Mouse (Mus musculus): Measurements from ENCODE around the gene Sh3glb1. TPM values are rescaled to one million over a fixed set of nuclear protein-coding genes. Genes with fewer than 3 reads are reported as not detected.
"Not testable (repeated sequence)": the region's sequence is repeated elsewhere in the genome, so short reads cannot be mapped to it uniquely, and the experiment has no call there.

Sh3glb1 gene
- polyA plus RNA-seq (2014; fragmentation: Nextera tagmentation; extraction: Ambion mirVana) = 91.4 and 92.2 TPM in 2 replicates

DNA sequence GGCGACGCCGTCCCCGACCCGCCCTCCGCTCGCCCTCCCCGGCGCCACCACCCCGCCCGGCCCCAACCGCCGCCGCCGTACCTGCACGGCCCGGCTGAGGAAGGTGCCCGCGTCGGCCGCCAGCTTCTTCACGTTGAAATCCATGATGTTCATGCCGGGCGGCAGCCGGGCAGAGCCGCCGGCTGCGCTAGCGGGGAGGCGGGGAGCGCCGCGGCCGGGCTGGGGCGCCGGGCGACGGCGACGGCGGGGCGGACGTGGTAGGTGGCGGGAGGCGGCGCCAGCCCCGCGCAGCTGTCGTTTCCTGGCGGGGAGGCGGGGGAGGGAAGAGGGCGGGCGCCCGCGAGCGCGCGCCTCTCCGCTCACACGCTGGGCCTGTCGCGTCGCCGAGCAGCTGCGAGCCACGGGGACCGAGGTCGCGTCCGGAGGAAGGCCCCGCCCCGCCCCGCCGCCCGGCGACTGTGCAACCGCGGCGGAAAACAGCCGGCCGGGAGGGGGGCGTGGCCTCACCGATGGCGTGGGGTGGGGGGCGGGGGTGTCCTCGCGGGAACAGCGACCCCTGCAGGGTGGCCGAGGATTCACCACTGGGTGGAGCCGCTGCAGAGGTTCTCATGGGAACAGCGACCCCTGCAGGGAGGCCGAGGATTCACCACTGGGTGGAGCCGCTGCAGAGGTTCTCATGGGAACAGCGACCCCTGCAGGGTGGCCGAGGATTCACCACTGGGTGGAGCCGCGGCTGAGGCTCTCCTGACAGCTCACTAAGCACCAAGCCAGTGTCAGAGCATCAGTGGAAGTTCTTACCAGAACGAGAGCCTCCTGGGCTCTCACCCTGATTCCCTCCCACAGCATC is at the start of gene Sh3glb1:
Sh3glb1 (minus strand) TSS at position 435 of the 847 bp plus-strand sequence.
- Histone ChIP-seq H3K9ac (ENCODE audit: low read length) (peak within 1 kb of the TSS; percentile 92), H3K4me2 (peak within 1 kb of the TSS; percentile 83), H3K4me3 (ENCODE audit: low read depth, low read length) (peak within 1 kb of the TSS; percentile 88), H3K9me3 (ENCODE audit: control insufficient read depth, low read length) (no peaks in the 10 kb centered on the region), H3K27ac (ENCODE audit: low read depth, low read length) (peak within 1 kb of the TSS; percentile 98), H3K27me3 (ENCODE audit: control insufficient read depth, insufficient read depth, low read length) (no peaks in the 10 kb centered on the region), H3K4me1 (ENCODE audit: control insufficient read depth, insufficient read depth, low read length) (peaks cover 15% of the 10 kb centered on the region), H3K36me3 (ENCODE audit: control insufficient read depth, insufficient read depth, low read length) (no peaks in the 10 kb centered on the region)
- ATAC-seq (ENCODE audit: low FRiP score) = peak; percentile 95
- WGBS = under 1% methylated on average over 48 of the region's 98 CpGs
- DNase-seq (ENCODE audit: low spot score, missing footprints) = peak; percentile 98

GRCm38 (mm10) chr3:144765161-144765560 is 45.0 kb upstream of the Sh3glb1 start:
- Histone ChIP-seq H3K27ac (ENCODE audit: low read depth, low read length) (no peak overlapping the region), H3K4me3 (ENCODE audit: low read depth, low read length) (no peak overlapping the region), H3K9me3 (ENCODE audit: control insufficient read depth, low read length) (no peaks in the 10 kb centered on the region), H3K9ac (ENCODE audit: low read length) (no peak overlapping the region), H3K4me2 (no peak overlapping the region), H3K27me3 (ENCODE audit: control insufficient read depth, insufficient read depth, low read length) (no peaks in the 10 kb centered on the region), H3K36me3 (ENCODE audit: control insufficient read depth, insufficient read depth, low read length) (no peaks in the 10 kb centered on the region), H3K4me1 (ENCODE audit: control insufficient read depth, insufficient read depth, low read length) (no peaks in the 10 kb centered on the region)
- WGBS = 92% methylated on average over 4 of the region's 4 CpGs
- no peak for DNase-seq (ENCODE audit: low spot score, missing footprints)
- no peak for ATAC-seq (ENCODE audit: low FRiP score)

GRCm38 (mm10) chr3:144761454-144761853 is 41.3 kb upstream of the Sh3glb1 start:
- no peaks in the 10 kb centered on the region for H3K27me3 ChIP-seq (ENCODE audit: control insufficient read depth, insufficient read depth, low read length)
- 87% methylated on average over 6 of the region's 6 CpGs for WGBS
- H3K9me3 ChIP-seq (ENCODE audit: control insufficient read depth, low read length) = no peaks in the 10 kb centered on the region
- no peak overlapping the region for H3K9ac ChIP-seq (ENCODE audit: low read length)
- H3K36me3 ChIP-seq (ENCODE audit: control insufficient read depth, insufficient read depth, low read length) = no peaks in the 10 kb centered on the region
- H3K4me1 ChIP-seq (ENCODE audit: control insufficient read depth, insufficient read depth, low read length) = no peaks in the 10 kb centered on the region
- H3K27ac ChIP-seq (ENCODE audit: low read depth, low read length) = no peak overlapping the region
- DNase-seq (ENCODE audit: low spot score, missing footprints) (no peak), ATAC-seq (ENCODE audit: low FRiP score) (no peak)
- no peak overlapping the region for H3K4me2 ChIP-seq
- no peak overlapping the region for H3K4me3 ChIP-seq (ENCODE audit: low read depth, low read length)

GRCm38 (mm10) chr3:144760592-144761309 is 40.6 kb upstream of the Sh3glb1 start, which contains the start of gene Clca3a1:
Gene Clca3a1 (minus strand): TSS chr3:144760977.
- no peaks in the 10 kb centered on the region for H3K36me3 ChIP-seq (ENCODE audit: control insufficient read depth, insufficient read depth, low read length)
- DNase-seq (ENCODE audit: low spot score, missing footprints) (no peak), ATAC-seq (ENCODE audit: low FRiP score) (no peak)
- no peak within 1 kb of the TSS for H3K4me2 ChIP-seq
- no peak within 1 kb of the TSS for H3K9ac ChIP-seq (ENCODE audit: low read length)
- no peak within 1 kb of the TSS for H3K4me3 ChIP-seq (ENCODE audit: low read depth, low read length)
- no peaks in the 10 kb centered on the region for H3K4me1 ChIP-seq (ENCODE audit: control insufficient read depth, insufficient read depth, low read length)
- no peaks in the 10 kb centered on the region for H3K27me3 ChIP-seq (ENCODE audit: control insufficient read depth, insufficient read depth, low read length)
- WGBS = 84% methylated on average over 9 of the region's 11 CpGs
- H3K27ac ChIP-seq (ENCODE audit: low read depth, low read length) = no peak within 1 kb of the TSS
- no peaks in the 10 kb centered on the region for H3K9me3 ChIP-seq (ENCODE audit: control insufficient read depth, low read length)

DNA sequence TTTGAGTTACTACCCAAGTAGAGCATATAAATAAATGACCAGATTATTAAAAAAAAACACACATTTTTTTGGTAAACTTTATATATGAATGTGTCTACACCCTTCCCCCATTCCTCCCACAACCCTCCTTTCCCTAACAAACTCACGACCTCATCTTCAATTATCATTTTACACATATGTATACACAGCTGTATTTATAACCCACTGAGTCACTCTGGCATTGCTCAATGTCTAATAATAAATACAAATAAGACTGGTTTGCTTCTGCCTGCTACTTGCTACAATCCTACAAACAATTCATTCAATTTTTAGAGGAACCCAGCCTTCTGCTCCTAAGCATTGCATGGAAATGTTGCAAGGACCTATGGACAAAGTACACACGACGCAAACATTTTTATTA is 39.6 kb upstream of the Sh3glb1 start:
- Histone ChIP-seq H3K36me3 (ENCODE audit: control insufficient read depth, insufficient read depth, low read length) (no peaks in the 10 kb centered on the region), H3K27ac (ENCODE audit: low read depth, low read length) (no peak overlapping the region), H3K4me2 (no peak overlapping the region), H3K9ac (ENCODE audit: low read length) (no peak overlapping the region), H3K4me3 (ENCODE audit: low read depth, low read length) (no peak overlapping the region), H3K9me3 (ENCODE audit: control insufficient read depth, low read length) (no peaks in the 10 kb centered on the region), H3K4me1 (ENCODE audit: control insufficient read depth, insufficient read depth, low read length) (no peaks in the 10 kb centered on the region), H3K27me3 (ENCODE audit: control insufficient read depth, insufficient read depth, low read length) (no peaks in the 10 kb centered on the region)
- no peak for DNase-seq (ENCODE audit: low spot score, missing footprints)
- WGBS = 87% methylated on average over 3 of the region's 3 CpGs
- ATAC-seq (ENCODE audit: low FRiP score) = no peak

DNA sequence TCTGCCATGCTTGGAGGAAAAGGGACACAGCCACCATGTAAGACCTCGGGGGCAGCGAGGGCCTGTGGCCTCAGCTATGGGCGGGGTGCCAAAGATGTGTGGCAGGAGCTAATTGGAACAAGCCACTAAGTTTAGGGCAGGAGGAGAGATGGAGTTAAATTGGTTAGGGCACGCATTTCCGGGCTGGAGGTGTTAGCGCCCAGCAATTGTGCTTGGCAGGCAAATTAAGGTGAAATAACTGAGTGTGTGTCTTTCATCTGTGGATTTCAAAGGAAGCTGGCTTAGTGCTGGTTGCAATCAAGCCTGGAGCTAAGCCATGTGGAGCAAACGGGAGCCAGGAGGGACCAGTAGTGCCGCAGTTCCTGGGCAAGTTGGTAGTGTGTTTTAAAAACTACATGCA is 36.0 kb upstream of the Sh3glb1 start:
- H3K36me3 ChIP-seq (ENCODE audit: control insufficient read depth, insufficient read depth, low read length); ATAC-seq (ENCODE audit: low FRiP score); H3K4me2 ChIP-seq; H3K27me3 ChIP-seq (ENCODE audit: control insufficient read depth, insufficient read depth, low read length); DNase-seq (ENCODE audit: low spot score, missing footprints); H3K27ac ChIP-seq (ENCODE audit: low read depth, low read length); H3K4me1 ChIP-seq (ENCODE audit: control insufficient read depth, insufficient read depth, low read length); H3K4me3 ChIP-seq (ENCODE audit: low read depth, low read length); H3K9me3 ChIP-seq (ENCODE audit: control insufficient read depth, low read length); H3K9ac ChIP-seq (ENCODE audit: low read length): not testable (repeated sequence)
- WGBS = 90% methylated on average over 8 of the region's 8 CpGs

GRCm38 (mm10) chr3:144753120-144753519 is 33.0 kb upstream of the Sh3glb1 start:
- Histone ChIP-seq H3K27me3 (ENCODE audit: control insufficient read depth, insufficient read depth, low read length) (no peaks in the 10 kb centered on the region), H3K4me2 (no peak overlapping the region), H3K9me3 (ENCODE audit: control insufficient read depth, low read length) (no peaks in the 10 kb centered on the region), H3K4me1 (ENCODE audit: control insufficient read depth, insufficient read depth, low read length) (no peaks in the 10 kb centered on the region), H3K27ac (ENCODE audit: low read depth, low read length) (no peak overlapping the region), H3K9ac (ENCODE audit: low read length) (no peak overlapping the region), H3K4me3 (ENCODE audit: low read depth, low read length) (no peak overlapping the region), H3K36me3 (ENCODE audit: control insufficient read depth, insufficient read depth, low read length) (no peaks in the 10 kb centered on the region)
- 5% methylated on average over 2 of the region's 2 CpGs for WGBS
- DNase-seq (ENCODE audit: low spot score, missing footprints) = no peak
- peak; percentile 47; the same call in 1 of the 2 replicates for ATAC-seq (ENCODE audit: low FRiP score)

DNA sequence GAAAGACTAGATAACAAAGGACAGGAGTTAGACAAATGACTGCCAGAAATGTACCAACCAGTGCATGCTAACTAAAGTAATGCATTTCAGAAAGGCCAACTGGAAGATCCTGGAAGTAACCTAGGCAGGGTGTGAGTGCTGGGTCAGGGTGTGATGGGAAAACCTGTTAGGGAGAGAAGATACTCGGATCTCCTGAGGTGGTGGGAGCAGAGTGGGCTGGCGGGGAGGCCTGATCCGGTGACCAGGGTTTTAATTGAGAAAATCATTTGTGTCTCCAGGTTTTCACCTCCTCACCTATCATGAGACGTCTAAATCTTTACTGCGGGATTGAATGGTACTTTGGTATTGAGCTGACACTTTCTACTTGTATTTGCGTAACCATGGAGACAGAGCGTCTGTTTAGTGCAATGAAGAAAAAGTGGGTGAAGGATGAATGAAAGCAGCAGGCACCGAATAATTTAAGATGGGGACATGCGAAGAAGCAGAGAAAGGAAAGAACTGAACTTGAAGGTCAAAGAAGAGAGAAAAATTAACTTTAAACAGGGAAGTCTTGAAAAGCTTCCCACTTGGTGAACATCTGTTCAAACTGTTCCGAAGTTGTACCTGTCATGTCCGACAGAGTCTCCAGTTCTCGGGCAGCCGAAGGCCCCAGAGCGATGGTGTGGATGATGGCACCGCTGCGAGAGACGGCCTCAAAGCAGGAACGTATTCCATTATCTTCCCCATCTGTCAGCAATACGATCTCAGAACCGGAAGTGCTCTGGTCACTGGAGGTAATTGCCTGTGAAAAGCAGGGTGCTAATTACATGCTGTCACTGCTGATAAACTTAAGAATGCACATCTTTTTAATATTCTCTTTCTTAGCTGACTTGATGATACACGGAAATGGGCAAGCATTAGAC is 29.2 kb upstream of the Sh3glb1 start:
- not testable (repeated sequence) for H3K27me3 ChIP-seq (ENCODE audit: control insufficient read depth, insufficient read depth, low read length); H3K27ac ChIP-seq (ENCODE audit: low read depth, low read length); H3K4me1 ChIP-seq (ENCODE audit: control insufficient read depth, insufficient read depth, low read length); H3K4me3 ChIP-seq (ENCODE audit: low read depth, low read length); H3K9ac ChIP-seq (ENCODE audit: low read length); H3K36me3 ChIP-seq (ENCODE audit: control insufficient read depth, insufficient read depth, low read length); H3K9me3 ChIP-seq (ENCODE audit: control insufficient read depth, low read length); H3K4me2 ChIP-seq; DNase-seq (ENCODE audit: low spot score, missing footprints)
- 0 out of 2 replicates have a peak, but pooled peaks have one; percentile 40 for ATAC-seq (ENCODE audit: low FRiP score)
- 70% methylated on average over 18 of the region's 21 CpGs for whole genome bisulfite sequencing

Data from midbrain, embryonic 11.5 days (tissue).